Mouse (Mus musculus) liver, embryonic 14.5 days (tissue): Measurements from ENCODE around the gene Praf2. TPM values are rescaled to one million over a fixed set of nuclear protein-coding genes. Genes with fewer than 3 reads are reported as not detected.

Source experiments
- ATAC-seq: fragments of 200-750 bp; cut with Nextera tagmentation; 2 replicates; pipeline ENCODE4 v1.8.0; 2017; ENCODE audit warnings: moderate number of reproducible peaks, mild to moderate bottlenecking, moderate library complexity; ENCODE audit not compliant: insufficient read depth
- DNase-seq, 3 experiments: peaks; one replicate each; pipeline ENCODE4 v3.0.0-alpha.2; 2012 to 2013; ENCODE audit warnings: low read depth in 3 of 3, low spot score in 3 of 3
- H3K27ac ChIP-seq: fragments of 300-500 bp; sonication (generic); 2 replicates; pipeline ENCODE4 v1.5.1; 2014; ENCODE audit warnings: moderate library complexity, mild to moderate bottlenecking, control low read depth, inconsistent platforms
- H3K27me3 ChIP-seq: fragments of 300-500 bp; sonication (generic); 2 replicates; pipeline ENCODE4 v1.6.1; 2014; ENCODE audit warnings: mild to moderate bottlenecking, low read length, moderate library complexity; ENCODE audit not compliant: control insufficient read depth, insufficient read depth
- H3K36me3 ChIP-seq: fragments of 300-500 bp; sonication (generic); replicated peaks from 2 replicates; pipeline ENCODE4 v1.6.1; 2014; ENCODE audit warnings: low read depth; ENCODE audit not compliant: control insufficient read depth, insufficient read depth
- H3K4me1 ChIP-seq, 2 experiments: fragments of 200-500 bp in 1 of 2; fragments of 300-500 bp in 1 of 2; sonication (generic) in 1 of 2; replicated peaks; 2 replicates each; pipeline ENCODE4 v1.6.1; 2012 to 2014; ENCODE audit warnings: antibody characterized with exemption in 1 of 2, inconsistent platforms in 1 of 2, low read length in 1 of 2; ENCODE audit not compliant: control insufficient read depth in 2 of 2, insufficient read depth in 2 of 2
- H3K4me2 ChIP-seq: fragments of 300-500 bp; sonication (generic); 2 replicates; pipeline ENCODE4 v1.6.1; 2014; ENCODE audit warnings: low read depth, mild to moderate bottlenecking, control low read depth, moderate library complexity
- H3K4me3 ChIP-seq, 2 experiments: fragments of 200-500 bp in 1 of 2; fragments of 300-500 bp in 1 of 2; sonication (generic) in 1 of 2; 2 replicates each; pipeline ENCODE4 v1.5.1; 2012 to 2014; ENCODE audit warnings: low read depth in 2 of 2, low read length in 2 of 2, mild to moderate bottlenecking in 2 of 2, control low read depth in 1 of 2, inconsistent platforms in 1 of 2, moderate library complexity in 1 of 2; ENCODE audit not compliant: insufficient read depth in 1 of 2
- H3K9ac ChIP-seq: fragments of 300-500 bp; sonication (generic); replicated peaks from 2 replicates; pipeline ENCODE4 v1.6.1; 2014; ENCODE audit warnings: mild to moderate bottlenecking, control low read depth, moderate library complexity
- H3K9me3 ChIP-seq: fragments of 300-500 bp; sonication (generic); 2 replicates; pipeline ENCODE4 v1.6.1; 2016; ENCODE audit warnings: low read length, mixed read lengths; ENCODE audit not compliant: control insufficient read depth
- CTCF ChIP-seq: IDR thresholded peaks from 2 replicates; pipeline ENCODE4 v1.5.1; 2016; ENCODE audit warnings: antibody characterized with exemption, low read depth, control low read depth
- EP300 ChIP-seq: IDR thresholded peaks from 2 replicates; pipeline ENCODE4 v1.6.1; 2016; ENCODE audit warnings: antibody characterized with exemption, low read depth
- WGBS: fragments of 180-500 bp; shearing (Covaris S2); extraction: QIAGEN DNeasy Blood & Tissue Kit; methylation state at CpG from one replicate; pipeline ENCODE4 v1.1.7; 2014; ENCODE audit not compliant: insufficient replicate concordance; 5-methylcytosine and 5-hydroxymethylcytosine counted together
- polyA plus RNA-seq, 2 experiments: library from polyadenylated mRNA; depleted of rRNA in 1 of 2; stranded (reverse) in 1 of 2; unstranded in 1 of 2; fragments of >200 nt; fragmentation: Nextera tagmentation in 1 of 2; extraction: Ambion mirVana in 1 of 2; gene quantifications; 2 replicates each; pipeline versions ENCODE4 v1.2.1 to v1.2.3; 2012 to 2014

The Praf2 gene
- polyA plus RNA-seq, 2 experiments = 4.0 to 4.3 TPM

DNA sequence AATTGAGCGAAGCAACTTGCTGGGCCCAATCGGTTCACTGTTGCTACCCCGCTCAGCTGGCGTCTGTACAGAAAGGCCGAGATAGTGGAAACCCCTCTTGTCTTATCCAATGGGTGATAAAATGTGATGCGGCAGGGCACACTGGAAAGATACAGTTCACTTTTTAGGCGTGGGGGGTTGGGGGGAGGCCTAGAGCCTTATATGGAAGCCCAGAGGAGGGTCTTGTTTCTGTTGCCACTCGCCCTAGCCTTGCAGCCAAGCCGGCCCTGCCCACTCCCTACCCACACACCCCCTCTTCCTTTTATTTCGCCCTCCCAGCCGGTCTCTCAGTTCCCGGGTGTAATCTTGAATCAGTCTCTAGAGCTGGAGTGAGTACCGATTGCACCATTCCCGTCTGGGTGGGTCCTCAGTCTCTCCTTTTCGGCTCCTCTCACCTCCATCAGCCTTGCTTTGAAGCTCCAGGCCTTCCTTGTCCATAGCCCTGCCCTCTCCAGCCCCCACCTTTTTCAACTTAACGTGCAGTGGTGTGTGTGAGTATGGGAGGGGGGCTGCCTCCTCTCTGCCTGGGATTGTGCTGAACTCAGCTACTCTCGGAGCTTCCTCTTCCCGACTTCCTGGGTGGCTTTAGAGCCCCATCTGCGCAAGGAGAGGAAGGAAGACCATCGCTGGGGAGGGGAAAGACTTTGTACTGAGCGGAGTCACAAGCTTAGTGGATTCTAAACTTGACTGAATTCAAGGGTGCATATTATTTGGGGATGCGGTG lies 35.6 kb downstream of the Praf2 start:
- ATAC-seq (no peak), DNase-seq (no peak)
- Histone ChIP-seq H3K27ac (no peak overlapping the region), H3K4me3 (peak overlapping the region; percentile 66 to 74), H3K9ac (peak overlapping the region; percentile 69), H3K27me3 (no peaks in the 10 kb centered on the region), H3K4me2 (peak overlapping the region; percentile 85), H3K36me3 (no peaks in the 10 kb centered on the region), H3K9me3 (no peaks in the 10 kb centered on the region), H3K4me1 (peaks cover 3 to 15% of the 10 kb centered on the region in 2 experiments; a peak in 3 of 4 replicates)
- no peak for TF ChIP-seq EP300
- no peak for TF ChIP-seq CTCF
- WGBS = 10% methylated on average over 22 of the region's 22 CpGs

DNA sequence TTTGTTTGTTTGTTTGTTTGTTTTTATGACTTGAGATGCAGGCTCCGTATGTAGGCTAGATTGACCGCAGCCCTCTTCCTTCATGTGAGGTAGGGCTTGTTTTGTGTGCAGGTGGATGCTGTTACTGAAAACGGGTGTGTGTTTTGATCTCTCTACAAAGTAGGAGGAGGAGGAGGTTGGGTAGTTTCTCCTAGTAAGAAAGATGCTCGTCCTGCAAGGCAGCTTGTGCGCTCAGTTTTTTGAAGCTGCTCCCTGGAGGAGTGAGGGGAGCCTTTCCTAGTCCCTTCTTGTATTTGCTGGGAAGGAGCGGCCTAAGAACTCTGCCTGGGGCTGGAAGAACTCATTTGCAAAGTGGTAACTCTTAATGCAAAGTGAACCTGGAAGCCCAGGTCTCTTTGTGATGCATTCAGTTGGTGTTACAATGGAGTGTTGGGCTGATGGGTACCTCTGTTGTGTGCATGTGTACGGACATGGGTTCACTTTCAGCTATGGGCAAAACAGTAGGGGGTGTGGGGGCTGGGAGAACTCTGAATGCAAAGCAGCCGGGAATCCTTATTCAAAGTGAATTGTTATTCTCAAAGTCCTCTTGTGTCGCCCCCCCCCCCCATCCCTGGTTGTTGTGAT lies 36.5 kb downstream of the Praf2 start:
- TF ChIP-seq EP300 = no peak
- no peak for TF ChIP-seq CTCF
- Histone ChIP-seq H3K4me3 (peak overlapping the region; percentile 66 to 74; a peak in 3 of 4 replicates), H3K27me3 (no peaks in the 10 kb centered on the region), H3K9me3 (no peaks in the 10 kb centered on the region), H3K27ac (no peak overlapping the region), H3K4me1 (peaks cover 3 to 20% of the 10 kb centered on the region in 2 experiments; a peak in 3 of 4 replicates), H3K4me2 (peak overlapping the region; percentile 85), H3K9ac (no peak overlapping the region; the same call in 1 of the 2 replicates), H3K36me3 (no peaks in the 10 kb centered on the region)
- DNase-seq (no peak), ATAC-seq (no peak)
- WGBS = 33% methylated on average over 9 of the region's 9 CpGs

DNA sequence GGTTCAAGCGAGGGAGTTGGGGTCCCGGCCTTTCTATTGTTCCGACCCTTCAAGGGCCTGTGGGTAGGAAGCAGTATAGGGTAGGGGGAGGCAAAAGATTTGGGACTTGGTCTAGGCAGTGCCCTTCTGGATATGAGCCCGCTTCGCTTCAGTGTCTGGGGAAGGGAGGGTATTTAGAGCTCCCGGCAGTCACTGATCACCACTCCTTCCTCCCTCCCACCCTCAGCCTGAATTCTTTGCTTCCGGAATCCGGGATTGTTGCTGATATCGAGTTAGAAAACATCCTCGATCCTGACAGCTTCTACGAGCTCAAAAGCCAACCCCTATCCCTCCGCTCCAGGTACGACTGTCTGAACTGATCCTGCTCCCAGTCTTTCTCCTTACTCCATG lies 37.0 kb downstream of the Praf2 start:
- peak overlapping the region; percentile 7 to 10; a peak in 2 of 4 replicates for H3K4me3 ChIP-seq
- peaks cover 3 to 23% of the 10 kb centered on the region in 2 experiments; a peak in 3 of 4 replicates for H3K4me1 ChIP-seq
- no peak overlapping the region for H3K27ac ChIP-seq
- no peak for DNase-seq
- no peaks in the 10 kb centered on the region for H3K9me3 ChIP-seq
- H3K27me3 ChIP-seq = no peaks in the 10 kb centered on the region
- peak overlapping the region; percentile 85 for H3K4me2 ChIP-seq
- H3K9ac ChIP-seq = no peak overlapping the region; the same call in 1 of the 2 replicates
- 31% methylated on average over 13 of the region's 13 CpGs for WGBS
- no peaks in the 10 kb centered on the region for H3K36me3 ChIP-seq
- no peak for TF ChIP-seq CTCF
- TF ChIP-seq EP300 = no peak
- no peak for ATAC-seq

GRCm38 (mm10) chrX:7765764-7766163 lies 37.5 kb downstream of the Praf2 start:
- ATAC-seq (peak; percentile 29), DNase-seq (no peak)
- H3K27me3 ChIP-seq = no peaks in the 10 kb centered on the region
- TF ChIP-seq EP300 (no peak), CTCF (no peak)
- no peaks in the 10 kb centered on the region for H3K9me3 ChIP-seq
- no peak overlapping the region for H3K27ac ChIP-seq
- H3K4me1 ChIP-seq = peaks cover 3 to 23% of the 10 kb centered on the region in 2 experiments; a peak in 3 of 4 replicates
- no peak overlapping the region for H3K9ac ChIP-seq
- peak overlapping the region; percentile 85 for H3K4me2 ChIP-seq
- no peaks in the 10 kb centered on the region; the same call in 1 of the 2 replicates for H3K36me3 ChIP-seq
- WGBS = 10% methylated on average over 11 of the region's 11 CpGs
- peak overlapping the region; percentile 7 to 10; a peak in 3 of 4 replicates for H3K4me3 ChIP-seq
